Mouse (Mus musculus) forebrain, embryonic 16.5 days (tissue): ENCODE results near the gene Mast4. TPM values are rescaled to one million over a fixed set of nuclear protein-coding genes. Genes with fewer than 3 reads are reported as not detected.

ENCODE experiments used
- ATAC-seq: fragments of 200-750 bp; cut with Nextera tagmentation; 2 replicates; pipeline ENCODE4 v1.8.0; 2017; ENCODE audit warnings: mild to moderate bottlenecking, moderate library complexity
- H3K27ac ChIP-seq: fragments of 300-500 bp; sonication (generic); 2 replicates; pipeline ENCODE4 v1.5.1; 2014; ENCODE audit warnings: low read length, control low read depth
- H3K27me3 ChIP-seq: fragments of 300-500 bp; sonication (generic); replicated peaks from 2 replicates; pipeline ENCODE4 v1.6.1; 2014; ENCODE audit warnings: low read length; ENCODE audit not compliant: control insufficient read depth, insufficient read depth
- H3K36me3 ChIP-seq: fragments of 300-500 bp; sonication (generic); 2 replicates; pipeline ENCODE4 v1.6.1; 2014; ENCODE audit not compliant: control insufficient read depth, insufficient read depth
- H3K4me1 ChIP-seq: fragments of 300-500 bp; sonication (generic); replicated peaks from 2 replicates; pipeline ENCODE4 v1.6.1; 2014; ENCODE audit warnings: low read length; ENCODE audit not compliant: control insufficient read depth, insufficient read depth
- H3K4me2 ChIP-seq: fragments of 300-500 bp; sonication (generic); 2 replicates; pipeline ENCODE4 v1.6.1; 2014; ENCODE audit warnings: mild to moderate bottlenecking, low read length, control low read depth
- H3K4me3 ChIP-seq: fragments of 300-500 bp; sonication (generic); replicated peaks from 2 replicates; pipeline ENCODE4 v1.5.1; 2014; ENCODE audit warnings: mild to moderate bottlenecking, low read length, control low read depth
- H3K9ac ChIP-seq: fragments of 300-500 bp; sonication (generic); replicated peaks from 2 replicates; pipeline ENCODE4 v1.6.1; 2014; ENCODE audit warnings: low read depth, low read length, control low read depth
- H3K9me3 ChIP-seq: fragments of 300-500 bp; sonication (generic); 2 replicates; pipeline ENCODE4 v1.6.1; 2016; ENCODE audit warnings: low read length; ENCODE audit not compliant: control insufficient read depth
- WGBS: fragments of 180-500 bp; shearing (Covaris S2); extraction: QIAGEN DNeasy Blood & Tissue Kit; methylation state at CpG from one replicate; pipeline ENCODE4 v1.1.7; 2014; 5-methylcytosine and 5-hydroxymethylcytosine counted together
- polyA plus RNA-seq: library from polyadenylated mRNA; unstranded; fragments of >200 nt; fragmentation: Nextera tagmentation; extraction: Ambion mirVana; gene quantifications from 2 replicates; pipeline ENCODE4 v1.2.1, GENCODE M21; 2015

The Mast4 gene
- polyA plus RNA-seq, 1 experiment from 2014 or later: 15.7 TPM

GRCm38 (mm10) chr13:102864840-102865239, 469.5 kb downstream of the Mast4 start:
- Histone ChIP-seq H3K9ac (no peak overlapping the region), H3K36me3 (no peaks in the 10 kb centered on the region), H3K27ac (no peak overlapping the region), H3K4me2 (no peak overlapping the region), H3K4me1 (peaks cover 16% of the 10 kb centered on the region), H3K27me3 (no peaks in the 10 kb centered on the region), H3K9me3 (peaks cover 5% of the 10 kb centered on the region; the same call in 1 of the 2 replicates), H3K4me3 (no peak overlapping the region)
- ATAC-seq: no peak
- WGBS: 83% methylated on average over 1 of the region's 1 CpGs

GRCm38 (mm10) chr13:102864079-102864478, 470.2 kb downstream of the Mast4 start:
- H3K9me3 ChIP-seq: peaks cover 5% of the 10 kb centered on the region; the same call in 1 of the 2 replicates
- WGBS: 90% methylated on average over 2 of the region's 2 CpGs
- H3K4me1 ChIP-seq: peaks cover 16% of the 10 kb centered on the region
- H3K4me3 ChIP-seq: no peak overlapping the region
- no peak overlapping the region for H3K27ac ChIP-seq
- no peaks in the 10 kb centered on the region for H3K36me3 ChIP-seq
- H3K4me2 ChIP-seq: no peak overlapping the region
- no peaks in the 10 kb centered on the region for H3K27me3 ChIP-seq
- no peak for ATAC-seq
- H3K9ac ChIP-seq: no peak overlapping the region

- WGBS: 90% methylated on average over 2 of the region's 2 CpGs
- Histone ChIP-seq H3K4me1 (peaks cover 16% of the 10 kb centered on the region), H3K27me3 (no peaks in the 10 kb centered on the region), H3K9me3 (peaks cover 1% of the 10 kb centered on the region; the same call in 1 of the 2 replicates), H3K4me2 (no peak overlapping the region), H3K27ac (no peak overlapping the region), H3K9ac (no peak overlapping the region), H3K36me3 (no peaks in the 10 kb centered on the region), H3K4me3 (no peak overlapping the region)
- no peak for ATAC-seq
Measured at GRCm38 (mm10) chr13:102862981-102863380, 471.3 kb downstream of the Mast4 start.

GRCm38 (mm10) chr13:102862397-102862796, 471.9 kb downstream of the Mast4 start:
- H3K4me3 ChIP-seq: no peak overlapping the region
- no peak for ATAC-seq
- peaks cover 16% of the 10 kb centered on the region for H3K4me1 ChIP-seq
- WGBS: 69% methylated on average over 2 of the region's 2 CpGs
- no peaks in the 10 kb centered on the region for H3K9me3 ChIP-seq
- H3K27me3 ChIP-seq: no peaks in the 10 kb centered on the region
- no peaks in the 10 kb centered on the region for H3K36me3 ChIP-seq
- H3K4me2 ChIP-seq: no peak overlapping the region
- H3K9ac ChIP-seq: no peak overlapping the region
- no peak overlapping the region for H3K27ac ChIP-seq

GRCm38 (mm10) chr13:102860733-102861132, 473.6 kb downstream of the Mast4 start:
- Histone ChIP-seq H3K9me3 (no peaks in the 10 kb centered on the region), H3K27ac (no peak overlapping the region), H3K4me3 (no peak overlapping the region), H3K4me1 (peaks cover 4% of the 10 kb centered on the region), H3K27me3 (no peaks in the 10 kb centered on the region), H3K4me2 (no peak overlapping the region), H3K9ac (no peak overlapping the region), H3K36me3 (no peaks in the 10 kb centered on the region)
- WGBS: 84% methylated on average over 7 of the region's 7 CpGs
- ATAC-seq: no peak

- H3K4me1 ChIP-seq: no peaks in the 10 kb centered on the region
- H3K27ac ChIP-seq: no peak overlapping the region
- H3K27me3 ChIP-seq: no peaks in the 10 kb centered on the region
- no peak overlapping the region for H3K4me2 ChIP-seq
- H3K4me3 ChIP-seq: no peak overlapping the region
- ATAC-seq: no peak
- WGBS: 63% methylated on average over 3 of the region's 3 CpGs
- no peak overlapping the region for H3K9ac ChIP-seq
- H3K9me3 ChIP-seq: no peaks in the 10 kb centered on the region
- H3K36me3 ChIP-seq: no peaks in the 10 kb centered on the region
Measured at GRCm38 (mm10) chr13:102860135-102860534, 474.2 kb downstream of the Mast4 start.

- H3K27me3 ChIP-seq: no peaks in the 10 kb centered on the region
- no peak overlapping the region for H3K9ac ChIP-seq
- H3K4me3 ChIP-seq: no peak overlapping the region
- H3K4me1 ChIP-seq: no peaks in the 10 kb centered on the region
- WGBS: 91% methylated on average over 3 of the region's 3 CpGs
- no peaks in the 10 kb centered on the region for H3K9me3 ChIP-seq
- H3K36me3 ChIP-seq: no peaks in the 10 kb centered on the region
- no peak overlapping the region for H3K4me2 ChIP-seq
- no peak overlapping the region for H3K27ac ChIP-seq
- ATAC-seq: no peak
Measured at GRCm38 (mm10) chr13:102857539-102857838, 476.8 kb downstream of the Mast4 start.

- Histone ChIP-seq H3K27me3 (no peaks in the 10 kb centered on the region), H3K4me3 (no peak overlapping the region), H3K27ac (no peak overlapping the region), H3K4me2 (no peak overlapping the region), H3K9ac (no peak overlapping the region), H3K36me3 (no peaks in the 10 kb centered on the region), H3K9me3 (no peaks in the 10 kb centered on the region), H3K4me1 (no peaks in the 10 kb centered on the region)
- no peak for ATAC-seq
- WGBS: 94% methylated on average over 5 of the region's 5 CpGs
Measured at GRCm38 (mm10) chr13:102856821-102857538, 477.3 kb downstream of the Mast4 start.

GRCm38 (mm10) chr13:102852865-102853264, 481.4 kb downstream of the Mast4 start:
- ATAC-seq: no peak
- 91% methylated on average over 5 of the region's 5 CpGs for WGBS

GRCm38 (mm10) chr13:102851253-102851652, 483.0 kb downstream of the Mast4 start:
- Histone ChIP-seq H3K36me3 (no peaks in the 10 kb centered on the region), H3K4me2 (no peak overlapping the region), H3K4me3 (no peak overlapping the region), H3K27me3 (no peaks in the 10 kb centered on the region), H3K27ac (no peak overlapping the region), H3K9me3 (no peaks in the 10 kb centered on the region), H3K9ac (no peak overlapping the region), H3K4me1 (no peaks in the 10 kb centered on the region)
- 58% methylated on average over 1 of the region's 1 CpGs for WGBS
- no peak for ATAC-seq

More at GRCm38 (mm10) chr13:102852865-102853264, 481.4 kb downstream of the Mast4 start:
- no peak overlapping the region for H3K27ac ChIP-seq
- no peaks in the 10 kb centered on the region for H3K27me3 ChIP-seq
- no peak overlapping the region for H3K4me3 ChIP-seq
- H3K4me1 ChIP-seq: no peaks in the 10 kb centered on the region
- no peaks in the 10 kb centered on the region for H3K9me3 ChIP-seq
- H3K36me3 ChIP-seq: no peaks in the 10 kb centered on the region
- H3K4me2 ChIP-seq: no peak overlapping the region
- H3K9ac ChIP-seq: no peak overlapping the region
